Mouse (Mus musculus) spleen, adult 2 months (tissue): ENCODE data around the gene Rmdn2. TPM values are rescaled to one million over a fixed set of nuclear protein-coding genes. Genes with fewer than 3 reads are reported as not detected.

ENCODE experiments used
- DNase-seq, 2 experiments: peaks; one replicate each; pipeline versions ENCODE4 v3.0.0 to v3.0.0-alpha.2; 2012 to 2021; ENCODE audit warnings: low spot score in 2 of 2, low read depth in 1 of 2
- H3K27ac ChIP-seq: fragments of 200-500 bp; 2 replicates; pipeline ENCODE4 v1.5.1; 2012; ENCODE audit warnings: low read length, inconsistent platforms; ENCODE audit not compliant: insufficient read depth
- H3K27me3 ChIP-seq: fragments of 200-500 bp; 2 replicates; pipeline ENCODE4 v1.6.1; 2012; ENCODE audit warnings: mild to moderate bottlenecking, moderate library complexity, low read length, inconsistent platforms; ENCODE audit not compliant: control insufficient read depth, insufficient read depth
- H3K36me3 ChIP-seq: fragments of 200-500 bp; 2 replicates; pipeline ENCODE4 v1.6.1; 2012; ENCODE audit warnings: mild to moderate bottlenecking, low read length, inconsistent platforms; ENCODE audit not compliant: control insufficient read depth, insufficient read depth
- H3K4me1 ChIP-seq: fragments of 200-500 bp; 2 replicates; pipeline ENCODE4 v1.6.1; 2011; ENCODE audit warnings: inconsistent platforms; ENCODE audit not compliant: control insufficient read depth, insufficient read depth, insufficient read length
- H3K4me3 ChIP-seq: fragments of 200-500 bp; 2 replicates; pipeline ENCODE4 v1.5.1; 2011; ENCODE audit warnings: mild to moderate bottlenecking, inconsistent platforms; ENCODE audit not compliant: insufficient read depth, insufficient read length; ENCODE audit errors: extremely low read depth
- CTCF ChIP-seq: fragments of 200-500 bp; IDR thresholded peaks from 2 replicates; pipeline ENCODE4 v1.5.1; 2011; ENCODE audit warnings: mild to moderate bottlenecking, inconsistent platforms; ENCODE audit not compliant: insufficient read depth, insufficient read length, insufficient replicate concordance; ENCODE audit errors: extremely low read depth
- POLR2A ChIP-seq: fragments of 200-500 bp; IDR thresholded peaks from 2 replicates; pipeline ENCODE4 v1.6.1; 2011; ENCODE audit warnings: low read depth, low read length, inconsistent platforms
- WGBS: fragments of 180-500 bp; shearing (Covaris S2); methylation state at CpG from one replicate; pipeline ENCODE4 v1.1.7; 2018; 5-methylcytosine and 5-hydroxymethylcytosine counted together
- polyA plus RNA-seq: library from polyadenylated mRNA; depleted of rRNA; stranded (reverse); fragments of >200 nt; gene quantifications from 2 replicates; pipeline ENCODE4 v1.2.3, GENCODE M21; 2012

Rmdn2 gene
- polyA plus RNA-seq, 1 experiment: 0.39 TPM

GRCm38 (mm10) chr17:79712536-79712935, 100.9 kb downstream of the Rmdn2 start:
- no peaks in the 10 kb centered on the region for H3K36me3 ChIP-seq
- peaks cover 8% of the 10 kb centered on the region for H3K4me1 ChIP-seq
- peak overlapping the region; percentile 13; the same call in 1 of the 2 replicates for H3K4me3 ChIP-seq
- H3K27ac ChIP-seq: 0 out of 2 replicates have a peak overlapping the region, but pooled peaks have one; percentile 29
- no peak for DNase-seq
- WGBS: 16% methylated on average over 9 of the region's 9 CpGs
- TF ChIP-seq CTCF: no peak
- TF ChIP-seq POLR2A: no peak
- H3K27me3 ChIP-seq: peaks cover 21% of the 10 kb centered on the region

GRCm38 (mm10) chr17:79713276-79713642, 101.6 kb downstream of the Rmdn2 start:
- Histone ChIP-seq H3K27me3 (peaks cover 21% of the 10 kb centered on the region), H3K36me3 (no peaks in the 10 kb centered on the region), H3K4me3 (peak overlapping the region; percentile 44; the same call in 1 of the 2 replicates), H3K27ac (peak overlapping the region; percentile 27), H3K4me1 (peaks cover 8% of the 10 kb centered on the region)
- WGBS: 2% methylated on average over 24 of the region's 24 CpGs
- no peak for DNase-seq
- TF ChIP-seq POLR2A: no peak
- TF ChIP-seq CTCF: no peak

GRCm38 (mm10) chr17:79713643-79714367, 102.1 kb downstream of the Rmdn2 start:
- peak overlapping the region; percentile 30; the same call in 1 of the 2 replicates for H3K4me3 ChIP-seq
- H3K27ac ChIP-seq: peak overlapping the region; percentile 27
- H3K4me1 ChIP-seq: peaks cover 8% of the 10 kb centered on the region
- no peak for TF ChIP-seq POLR2A
- no peak for TF ChIP-seq CTCF
- H3K36me3 ChIP-seq: no peaks in the 10 kb centered on the region
- 2% methylated on average over 63 of the region's 63 CpGs for WGBS
- no peak for DNase-seq
- H3K27me3 ChIP-seq: peaks cover 21% of the 10 kb centered on the region

GRCm38 (mm10) chr17:79714368-79714895, 102.8 kb downstream of the Rmdn2 start:
- Histone ChIP-seq H3K27ac (peak overlapping the region; percentile 27), H3K27me3 (peaks cover 21% of the 10 kb centered on the region), H3K4me3 (peak overlapping the region; percentile 12; the same call in 1 of the 2 replicates), H3K4me1 (peaks cover 8% of the 10 kb centered on the region), H3K36me3 (no peaks in the 10 kb centered on the region)
- 10% methylated on average over 16 of the region's 16 CpGs for WGBS
- no peak for DNase-seq
- TF ChIP-seq POLR2A: no peak
- no peak for TF ChIP-seq CTCF

GRCm38 (mm10) chr17:79714931-79715637, 103.4 kb downstream of the Rmdn2 start, which contains the start of gene Cyp1b1:
Gene Cyp1b1, minus strand, starts transcription at chr17:79715061.
- Histone ChIP-seq H3K36me3 (no peaks in the 10 kb centered on the region), H3K4me1 (peaks cover 8% of the 10 kb centered on the region), H3K4me3 (peak within 1 kb of the TSS; percentile 25; the same call in 1 of the 2 replicates), H3K27me3 (peaks cover 21% of the 10 kb centered on the region), H3K27ac (peak within 1 kb of the TSS; percentile 27)
- TF ChIP-seq POLR2A (no peak), CTCF (no peak)
- 5% methylated on average over 31 of the region's 31 CpGs for WGBS
- DNase-seq: no peak

- Histone ChIP-seq H3K4me1 (peaks cover 8% of the 10 kb centered on the region), H3K36me3 (no peaks in the 10 kb centered on the region), H3K27ac (no peak overlapping the region), H3K27me3 (peaks cover 21% of the 10 kb centered on the region), H3K4me3 (no peak overlapping the region; the same call in 1 of the 2 replicates)
- TF ChIP-seq CTCF (peak; percentile 81), POLR2A (no peak)
- WGBS: 1% methylated on average over 42 of the region's 42 CpGs
- peak; percentile 17 to 69 for DNase-seq
Observed at GRCm38 (mm10) chr17:79715649-79716143, 104.0 kb downstream of the Rmdn2 start.
